Mouse (Mus musculus): ENCODE data around the gene Rce1. TPM values are rescaled to one million over a fixed set of nuclear protein-coding genes. Genes with fewer than 3 reads are reported as not detected.
A peak's percentile ranks its signal among the peaks of the same experiment; 100 is the strongest.

Rce1 gene
- total and polyA plus RNA-seq, 3 experiments = 43.1 to 67.8 TPM; not detected in 1

- Histone ChIP-seq H3K4me3 (ENCODE audit: control insufficient read depth in 1 of 2, insufficient read depth in 1 of 2, low read depth in 2 of 2, low read length in 2 of 2) (no peak overlapping the region), H3K27ac (ENCODE audit: control insufficient read depth, low read depth, low read length) (no peak overlapping the region), H3K4me1 (ENCODE audit: control insufficient read depth in 1 of 2, insufficient read depth in 2 of 2, low read length in 2 of 2) (no peaks in the 10 kb centered on the region), H3K9ac (ENCODE audit: control insufficient read depth, low read depth, low read length, poor library complexity, severe bottlenecking) (no peak overlapping the region), H3K36me3 (ENCODE audit: control insufficient read depth in 1 of 2, insufficient read depth in 2 of 2, low read length in 2 of 2) (no peaks in the 10 kb centered on the region), H3K9me3 (replicated peaks; ENCODE audit: insufficient read depth, low read length) (no peaks in the 10 kb centered on the region), H3K79me2 (ENCODE audit: control insufficient read depth, insufficient read depth, low read length, poor library complexity) (no peaks in the 10 kb centered on the region), H3K27me3 (ENCODE audit: control insufficient read depth in 1 of 2, insufficient read depth in 2 of 2, low read length in 2 of 2) (no peaks in the 10 kb centered on the region)
- no peak for DNase-seq (ENCODE audit: low read depth, low spot score)
- TF ChIP-seq GABPA (IDR thresholded peaks at IDR 0.05; ENCODE audit: low read depth, low read length) = no peak
- no peak for TF ChIP-seq CHD2 (IDR thresholded peaks at IDR 0.05; ENCODE audit: low read length)
- TF ChIP-seq POLR2AphosphoS2 (IDR thresholded peaks at IDR 0.05; ENCODE audit: low read length) = no peak
- no peak for TF ChIP-seq POLR2AphosphoS5 (IDR thresholded peaks at IDR 0.05; ENCODE audit: borderline replicate concordance, low read depth, low read length)
- TF ChIP-seq JUND (IDR thresholded peaks at IDR 0.05; ENCODE audit: low read depth, low read length) = no peak
- no peak for TF ChIP-seq ZMIZ1 (IDR thresholded peaks at IDR 0.05; ENCODE audit: low read depth, low read length)
- no peak for TF ChIP-seq MYB (IDR thresholded peaks at IDR 0.05; ENCODE audit: low read depth, low read length)
- no peak for TF ChIP-seq MEF2A (IDR thresholded peaks at IDR 0.05; ENCODE audit: extremely low read depth, insufficient replicate concordance, low read depth, low read length, poor library complexity, severe bottlenecking)
- no peak for TF ChIP-seq USF1 (IDR thresholded peaks at IDR 0.05; ENCODE audit: low read depth, low read length)
- TF ChIP-seq POLR2A (IDR thresholded peaks at IDR 0.05; ENCODE audit: control insufficient read depth in 1 of 2, insufficient read depth in 1 of 2, low read depth in 1 of 2, low read length in 2 of 2, poor library complexity in 1 of 2) = no peak
- no peak for TF ChIP-seq HCFC1 (IDR thresholded peaks at IDR 0.05; ENCODE audit: low read depth, low read length)
- no peak for TF ChIP-seq UBTF (IDR thresholded peaks at IDR 0.05; ENCODE audit: borderline replicate concordance, insufficient read depth, low read depth, low read length)
- TF ChIP-seq CHD1 (IDR thresholded peaks at IDR 0.05; ENCODE audit: low read depth, low read length) = no peak
- TF ChIP-seq ZNF384 (IDR thresholded peaks at IDR 0.05; ENCODE audit: low read depth, low read length) = no peak
- TF ChIP-seq TAL1 (IDR thresholded peaks at IDR 0.05; ENCODE audit: low read length) = no peak
- TF ChIP-seq E2F4 (IDR thresholded peaks at IDR 0.05; ENCODE audit: borderline replicate concordance, low read depth, low read length) = no peak
- TF ChIP-seq ZC3H11A (IDR thresholded peaks at IDR 0.05; ENCODE audit: low read depth, low read length) = no peak
- TF ChIP-seq SIN3A (IDR thresholded peaks at IDR 0.05; ENCODE audit: low read length) = no peak
Observed at GRCm38 (mm10) chr19:4646917-4647492, 21.6 kb upstream of the Rce1 start.

- H3K27me3 ChIP-seq (ENCODE audit: control insufficient read depth in 1 of 2, insufficient read depth in 2 of 2, low read length in 2 of 2) = no peaks in the 10 kb centered on the region
- H3K79me2 ChIP-seq (ENCODE audit: control insufficient read depth, insufficient read depth, low read length, poor library complexity) = no peaks in the 10 kb centered on the region
- no peaks in the 10 kb centered on the region for H3K9me3 ChIP-seq (replicated peaks; ENCODE audit: insufficient read depth, low read length)
- DNase-seq (ENCODE audit: low read depth, low spot score) = peak; percentile 48
- H3K4me3 ChIP-seq (ENCODE audit: control insufficient read depth in 1 of 2, insufficient read depth in 1 of 2, low read depth in 2 of 2, low read length in 2 of 2) = no peak overlapping the region
- no peak overlapping the region for H3K9ac ChIP-seq (ENCODE audit: control insufficient read depth, low read depth, low read length, poor library complexity, severe bottlenecking)
- H3K27ac ChIP-seq (ENCODE audit: control insufficient read depth, low read depth, low read length) = no peak overlapping the region
- H3K36me3 ChIP-seq (ENCODE audit: control insufficient read depth in 1 of 2, insufficient read depth in 2 of 2, low read length in 2 of 2) = no peaks in the 10 kb centered on the region
- H3K4me1 ChIP-seq (ENCODE audit: control insufficient read depth in 1 of 2, insufficient read depth in 2 of 2, low read length in 2 of 2) = no peaks in the 10 kb centered on the region
- TF ChIP-seq ZNF384 (IDR thresholded peaks at IDR 0.05; ENCODE audit: low read depth, low read length) = no peak
- TF ChIP-seq E2F4 (IDR thresholded peaks at IDR 0.05; ENCODE audit: borderline replicate concordance, low read depth, low read length) = no peak
- TF ChIP-seq CTCF (IDR thresholded peaks at IDR 0.05 in 2 of 3, conservative IDR thresholded peaks at IDR 0.05 in 1 of 3; ENCODE audit: control insufficient read depth in 1 of 3, insufficient read depth in 1 of 3, low read depth in 2 of 3, low read length in 3 of 3, poor library complexity in 1 of 3, severe bottlenecking in 1 of 3) = peak; percentile 43 to 63 (median 47)
- peak; percentile 70 for TF ChIP-seq SMC3 (IDR thresholded peaks at IDR 0.05; ENCODE audit: low read depth, low read length)
- TF ChIP-seq ZC3H11A (IDR thresholded peaks at IDR 0.05; ENCODE audit: low read depth, low read length) = peak; percentile 40
- TF ChIP-seq EP300 (IDR thresholded peaks at IDR 0.05; ENCODE audit: low read depth in 1 of 2, low read length in 2 of 2) = no peak
- TF ChIP-seq RAD21 (IDR thresholded peaks at IDR 0.05; ENCODE audit: low read depth, low read length) = peak; percentile 58
- TF ChIP-seq ELF1 (IDR thresholded peaks at IDR 0.05; ENCODE audit: low read depth, low read length) = no peak
Observed at GRCm38 (mm10) chr19:4644271-4644670, 18.8 kb upstream of the Rce1 start.
